Mouse (Mus musculus) stomach, embryonic 16.5 days (tissue): ENCODE measurements around the gene Shisa2. TPM values are rescaled to one million over a fixed set of nuclear protein-coding genes. Genes with fewer than 3 reads are reported as not detected.

ENCODE experiments used
- ATAC-seq: fragments of 200-750 bp; cut with Nextera tagmentation; 2 replicates; pipeline ENCODE4 v1.8.0; 2017; ENCODE audit warnings: moderate number of reproducible peaks, moderate TSS enrichment; ENCODE audit not compliant: insufficient read depth, low FRiP score
- H3K27ac ChIP-seq: fragments of 300-500 bp; sonication (generic); 2 replicates; pipeline ENCODE4 v1.5.1; 2014; ENCODE audit warnings: low read length
- H3K27me3 ChIP-seq: fragments of 300-500 bp; sonication (generic); 2 replicates; pipeline ENCODE4 v1.6.1; 2014; ENCODE audit warnings: low read length, control low read depth, mixed read lengths; ENCODE audit not compliant: control insufficient read depth, insufficient read depth
- H3K36me3 ChIP-seq: fragments of 300-500 bp; sonication (generic); 2 replicates; pipeline ENCODE4 v1.6.1; 2014; ENCODE audit warnings: low read length; ENCODE audit not compliant: control insufficient read depth, insufficient read depth
- H3K4me1 ChIP-seq: fragments of 300-500 bp; sonication (generic); 2 replicates; pipeline ENCODE4 v1.6.1; 2014; ENCODE audit warnings: low read length, control low read depth, mixed read lengths; ENCODE audit not compliant: control insufficient read depth, insufficient read depth
- H3K4me2 ChIP-seq: fragments of 300-500 bp; sonication (generic); 2 replicates; pipeline ENCODE4 v1.6.1; 2014; ENCODE audit warnings: low read depth, low read length, mixed read lengths
- H3K4me3 ChIP-seq: fragments of 300-500 bp; sonication (generic); replicated peaks from 2 replicates; pipeline ENCODE4 v1.5.1; 2014; ENCODE audit warnings: mild to moderate bottlenecking, low read length
- H3K9ac ChIP-seq: fragments of 300-500 bp; sonication (generic); 2 replicates; pipeline ENCODE4 v1.6.1; 2014; ENCODE audit warnings: low read length
- H3K9me3 ChIP-seq: fragments of 300-500 bp; sonication (generic); replicated peaks from 2 replicates; pipeline ENCODE4 v1.6.1; 2016; ENCODE audit warnings: low read length, control low read depth; ENCODE audit not compliant: control insufficient read depth
- WGBS: fragments of 180-500 bp; shearing (Covaris S2); extraction: QIAGEN DNeasy Blood & Tissue Kit; methylation state at CpG from one replicate; pipeline ENCODE4 v1.1.7; 2014; 5-methylcytosine and 5-hydroxymethylcytosine counted together
- polyA plus RNA-seq: library from polyadenylated mRNA; unstranded; fragments of >200 nt; fragmentation: Nextera tagmentation; extraction: Ambion mirVana; gene quantifications from 2 replicates; pipeline ENCODE4 v1.2.1, GENCODE M21; 2015

Gene Shisa2
- polyA plus RNA-seq, 1 experiment from 2014 or later = 5.4 TPM

GRCm38 (mm10) chr14:59672893-59673515, 47.9 kb downstream of the Shisa2 start:
- 80% methylated on average over 6 of the region's 6 CpGs for WGBS
- no peaks in the 10 kb centered on the region for H3K36me3 ChIP-seq
- H3K9ac ChIP-seq = no peak overlapping the region
- H3K4me3 ChIP-seq = no peak overlapping the region
- peaks cover 5% of the 10 kb centered on the region; the same call in 1 of the 2 replicates for H3K4me1 ChIP-seq
- no peak for ATAC-seq
- no peak overlapping the region for H3K4me2 ChIP-seq
- H3K27ac ChIP-seq = no peak overlapping the region
- no peaks in the 10 kb centered on the region for H3K27me3 ChIP-seq
- H3K9me3 ChIP-seq = no peaks in the 10 kb centered on the region

GRCm38 (mm10) chr14:59674556-59674955, 49.4 kb downstream of the Shisa2 start:
- H3K27ac ChIP-seq = no peak overlapping the region
- H3K4me2 ChIP-seq = no peak overlapping the region
- peaks cover 5% of the 10 kb centered on the region; the same call in 1 of the 2 replicates for H3K4me1 ChIP-seq
- no peak overlapping the region for H3K9ac ChIP-seq
- no peaks in the 10 kb centered on the region for H3K9me3 ChIP-seq
- no peak overlapping the region for H3K4me3 ChIP-seq
- no peaks in the 10 kb centered on the region for H3K27me3 ChIP-seq
- H3K36me3 ChIP-seq = no peaks in the 10 kb centered on the region
- WGBS = 21% methylated on average over 8 of the region's 8 CpGs
- ATAC-seq = no peak

GRCm38 (mm10) chr14:59675330-59675729, 50.2 kb downstream of the Shisa2 start:
- H3K27me3 ChIP-seq = no peaks in the 10 kb centered on the region
- no peak overlapping the region for H3K9ac ChIP-seq
- no peaks in the 10 kb centered on the region for H3K36me3 ChIP-seq
- H3K4me2 ChIP-seq = no peak overlapping the region
- H3K27ac ChIP-seq = no peak overlapping the region
- H3K9me3 ChIP-seq = no peaks in the 10 kb centered on the region
- H3K4me3 ChIP-seq = no peak overlapping the region
- no peak for ATAC-seq
- H3K4me1 ChIP-seq = peaks cover 5% of the 10 kb centered on the region; the same call in 1 of the 2 replicates
- WGBS = 65% methylated on average over 4 of the region's 4 CpGs

- no peak overlapping the region for H3K4me2 ChIP-seq
- 66% methylated on average over 7 of the region's 7 CpGs for WGBS
- H3K36me3 ChIP-seq = no peaks in the 10 kb centered on the region
- H3K27me3 ChIP-seq = no peaks in the 10 kb centered on the region
- H3K9me3 ChIP-seq = no peaks in the 10 kb centered on the region
- no peak overlapping the region for H3K9ac ChIP-seq
- H3K4me1 ChIP-seq = peaks cover 5% of the 10 kb centered on the region; the same call in 1 of the 2 replicates
- no peak for ATAC-seq
- no peak overlapping the region for H3K4me3 ChIP-seq
- no peak overlapping the region for H3K27ac ChIP-seq
These were observed 52.5 kb downstream of the Shisa2 start for GRCm38 (mm10) chr14:59677598-59678003.

Other genes starting within 250 kb of the Shisa2 start
- 0.49 and 0.59 TPM in 2 replicates for gene Phf11c, start 229.9 kb upstream of the Shisa2 start, polyA plus RNA-seq
- gene Setdb2, start 184.4 kb upstream of the Shisa2 start, polyA plus RNA-seq = 8.0 and 10.0 TPM in 2 replicates
- 43.5 TPM in 2 replicates for gene Cab39l, start 184.3 kb upstream of the Shisa2 start, polyA plus RNA-seq
- gene Cdadc1, start 27.3 kb upstream of the Shisa2 start, polyA plus RNA-seq = 31.0 and 37.3 TPM in 2 replicates